Mouse (Mus musculus) bone marrow macrophage, adult 2 months (primary cell): Measurements from ENCODE around the gene Hoxc4.

Experiments used
- CTCF ChIP-seq: IDR thresholded peaks from 2 replicates; pipeline ENCODE4 v1.5.1; 2012; ENCODE audit warnings: low read depth, mild to moderate bottlenecking, low read length, moderate library complexity
- POLR2A ChIP-seq: IDR thresholded peaks from 2 replicates; pipeline ENCODE4 v1.6.1; 2012; ENCODE audit warnings: mild to moderate bottlenecking, low read depth, low read length, borderline replicate concordance

- TF ChIP-seq CTCF (no peak), POLR2A (no peak)
These were observed 12.9 kb upstream of the Hoxc4 start for GRCm38 (mm10) chr15:103005797-103006196.
